Mouse (Mus musculus): Measurements from ENCODE around the gene Brd3os.

GRCm38 (mm10) chr2:27416425-27416824 lies 25.7 kb upstream of the Brd3os start:
- no peak for TF ChIP-seq CTCF (IDR thresholded peaks at IDR 0.05; ENCODE audit: low read depth)
- no peak for TF ChIP-seq EP300 (IDR thresholded peaks at IDR 0.05; ENCODE audit: low read depth)

Measured in liver, embryonic 14.5 days (tissue).